Mouse (Mus musculus) urinary bladder, adult 18-20 months (tissue): ENCODE data around the gene Smlr1.

ENCODE experiments used
- DNase-seq, 2 experiments: peaks; one replicate each; pipeline ENCODE4 v3.0.0; 2022; ENCODE audit warnings: low spot score in 2 of 2, mixed read lengths in 2 of 2

Gene Smlr1

GRCm38 (mm10) chr10:25535891-25536331, at the start of gene Smlr1:
Smlr1 (minus strand) TSS chr10:25536267.
- DNase-seq, result no peak

- no peak for DNase-seq
Observed at GRCm38 (mm10) chr10:25584899-25585298, 48.8 kb upstream of the Smlr1 start.

DNA sequence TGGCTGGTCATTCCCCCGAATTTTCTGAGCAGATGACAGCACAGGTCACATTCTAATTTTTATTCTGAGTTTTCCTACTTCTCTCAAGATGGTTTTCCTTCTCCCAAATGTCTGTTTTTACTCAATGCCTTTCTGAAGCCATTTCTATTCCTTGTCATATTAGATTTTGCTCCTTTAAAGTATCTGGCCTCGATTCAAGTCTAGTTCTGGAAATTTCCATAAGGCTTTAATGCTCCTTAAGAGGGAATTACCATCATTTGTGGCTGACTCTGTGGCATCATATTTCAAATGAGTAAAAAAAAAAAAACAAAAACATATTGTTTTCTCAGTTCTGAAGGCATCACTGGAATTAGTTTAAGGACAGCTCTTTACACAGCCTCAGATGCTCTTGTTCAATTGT, 44.0 kb upstream of the Smlr1 start:
- DNase-seq, result no peak

DNA sequence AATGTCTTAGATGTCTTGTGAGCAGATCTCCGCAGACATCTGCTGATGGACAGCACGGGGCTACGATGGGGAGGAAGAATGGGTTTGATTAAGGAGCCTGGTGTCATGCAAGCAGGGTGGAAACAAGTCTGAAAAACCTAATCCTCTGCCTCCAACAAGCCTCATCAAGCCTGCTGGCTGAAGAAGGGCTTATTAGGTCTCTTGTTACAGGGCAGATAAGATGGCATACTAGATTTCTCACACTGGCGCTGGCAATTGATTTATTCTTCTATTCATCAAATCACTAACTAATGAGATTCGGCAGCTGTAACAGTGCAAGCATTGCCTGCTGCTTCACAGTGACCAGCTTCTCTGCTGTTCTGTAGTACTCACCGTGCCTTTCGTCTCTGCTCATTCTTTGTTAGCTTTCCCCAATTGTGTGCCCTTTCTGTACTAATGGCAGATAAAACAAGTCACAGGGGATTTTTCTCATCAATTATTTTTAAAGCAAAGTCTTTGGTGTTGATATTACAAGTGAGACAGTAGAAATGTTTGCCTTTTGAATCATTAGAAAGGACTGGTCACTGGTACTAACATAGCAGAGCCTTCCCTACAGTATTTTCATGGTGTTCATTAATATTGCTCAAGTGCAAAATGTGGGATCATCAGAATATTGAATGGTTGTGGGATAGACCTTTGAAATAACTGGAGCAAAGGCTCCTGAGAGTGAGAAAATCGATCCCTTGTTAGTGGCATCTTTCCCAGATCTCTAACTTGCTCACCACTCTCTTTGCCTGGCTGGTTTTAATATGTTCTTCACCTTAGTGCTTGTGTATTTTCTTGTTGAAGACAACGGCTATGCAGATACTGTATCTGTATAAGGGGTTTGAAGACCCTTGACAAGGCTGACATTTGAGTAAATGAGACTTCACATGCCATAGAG, 35.5 kb upstream of the Smlr1 start:
- DNase-seq, result no peak

- no peak for DNase-seq
Observed at GRCm38 (mm10) chr10:25552936-25553335, 16.9 kb upstream of the Smlr1 start.

DNA sequence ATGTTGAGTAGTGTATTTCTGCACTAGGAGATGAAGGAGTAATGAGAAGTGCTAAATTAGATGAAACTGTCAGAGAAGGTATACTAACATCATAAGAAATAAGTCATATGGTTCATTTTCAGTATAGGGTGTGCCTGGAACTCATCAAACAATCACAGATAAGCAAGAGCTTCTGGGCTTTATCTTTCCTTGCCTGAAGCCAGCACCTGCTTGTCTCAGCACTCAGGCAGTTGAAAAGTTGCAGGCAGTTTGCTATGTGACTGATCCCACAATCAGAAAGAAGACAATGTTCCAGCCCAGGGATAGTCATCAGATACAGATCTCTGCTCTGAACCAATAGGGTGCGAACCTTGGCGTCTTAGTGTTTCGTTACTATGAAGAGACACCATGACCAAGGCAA, 5.0 kb upstream of the Smlr1 start:
- DNase-seq, result no peak

DNA sequence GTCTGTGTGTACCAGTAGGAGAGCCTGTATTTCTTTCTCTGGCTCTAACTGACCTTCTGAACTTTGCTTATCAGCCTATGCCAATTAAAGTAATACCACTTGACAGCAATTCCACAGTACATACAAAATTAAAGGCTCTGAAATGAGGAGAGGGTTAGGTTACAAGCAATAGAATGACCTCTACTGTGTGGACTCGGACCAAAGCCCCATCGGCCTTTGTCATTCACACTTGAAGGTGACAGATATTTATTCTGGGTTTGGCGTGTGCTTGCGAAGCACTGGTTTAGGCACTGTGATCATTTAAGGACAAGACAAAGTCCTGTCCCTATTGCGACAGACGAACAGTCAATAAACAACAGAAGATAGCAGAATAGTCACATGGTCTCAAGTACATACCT, 3.7 kb upstream of the Smlr1 start:
- DNase-seq, result no peak

GRCm38 (mm10) chr10:25539146-25539770, 3.2 kb upstream of the Smlr1 start:
- no peak for DNase-seq

DNA sequence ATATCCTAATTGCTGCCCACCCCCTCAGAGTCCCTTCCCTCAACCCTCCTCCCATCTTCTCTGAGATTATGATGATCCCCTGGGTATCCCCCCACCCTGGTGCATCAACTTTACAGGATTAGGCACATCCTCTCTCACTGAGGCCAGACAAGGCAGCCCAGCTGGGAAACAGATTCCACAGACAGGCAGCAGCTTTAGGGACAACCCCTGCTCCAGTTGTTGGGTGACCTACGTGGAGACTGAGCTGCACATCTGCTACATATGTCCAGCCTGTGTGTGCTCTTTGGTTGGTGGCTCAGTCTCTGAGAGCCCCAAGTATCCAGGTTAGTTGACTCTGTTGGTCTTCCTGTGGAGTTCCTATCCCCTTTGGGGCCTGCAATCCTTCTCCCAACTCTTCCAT, 2.7 kb upstream of the Smlr1 start:
- DNase-seq, result no peak

DNA sequence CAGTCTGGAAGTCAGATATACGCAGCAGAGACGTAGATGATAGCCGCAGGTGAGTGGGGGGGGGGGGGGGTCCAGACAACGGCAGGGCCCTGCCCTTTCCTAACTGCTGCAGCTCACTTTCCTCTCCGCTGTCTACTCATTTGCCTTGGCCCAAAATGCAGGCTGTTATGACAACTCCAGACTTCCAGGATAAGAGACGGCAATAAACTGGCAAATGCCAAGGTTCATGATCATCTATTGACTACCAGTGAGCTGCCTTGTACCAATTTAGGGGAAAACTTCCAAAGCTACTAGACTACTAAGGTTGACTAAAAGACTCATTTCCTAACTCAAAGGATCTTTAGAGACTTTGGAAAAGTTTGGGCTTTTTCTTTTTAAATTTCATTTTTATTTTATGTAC, 554 bp upstream of the Smlr1 start:
- DNase-seq, result no peak

DNA sequence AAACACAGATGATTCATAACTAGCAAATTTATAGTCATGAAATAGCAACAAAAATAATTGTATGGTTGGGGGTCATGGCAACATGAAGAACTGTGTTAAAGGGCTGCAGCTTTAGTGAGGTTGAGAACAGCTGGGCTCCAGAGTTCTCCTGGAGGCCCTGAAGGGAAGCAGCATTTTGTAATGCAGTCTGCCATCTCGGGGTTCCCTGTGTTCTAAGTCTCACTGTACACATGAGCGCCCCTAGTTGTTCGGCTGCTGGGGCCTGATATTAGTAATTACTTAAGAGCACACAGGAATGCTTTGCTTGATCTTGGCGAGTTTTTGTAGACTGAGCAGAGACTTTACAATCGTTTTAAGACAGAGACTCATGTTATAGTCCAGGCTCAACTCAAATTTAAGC, 1.6 kb downstream of the Smlr1 start:
- DNase-seq, result no peak

GRCm38 (mm10) chr10:25533513-25534246, 2.4 kb downstream of the Smlr1 start:
- DNase-seq, result no peak

DNA sequence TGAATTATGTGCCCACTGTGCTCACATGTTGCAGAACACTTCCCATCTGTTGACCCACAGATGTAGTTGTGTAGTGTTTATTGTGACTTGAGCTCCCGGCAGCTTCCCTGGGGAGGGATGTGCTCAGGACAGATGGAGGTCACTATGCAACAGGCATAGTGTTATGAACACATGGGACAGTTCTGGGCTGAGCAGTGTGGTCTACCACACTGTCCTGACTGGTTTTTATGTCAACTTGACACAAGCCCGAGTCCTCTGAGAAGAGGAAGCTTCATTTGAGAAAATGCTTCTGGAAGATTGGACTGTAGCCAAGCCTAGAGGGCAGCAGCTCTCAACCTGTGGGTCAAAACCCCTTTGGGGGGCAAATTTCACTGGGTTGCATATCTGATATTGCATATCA, 3.0 kb downstream of the Smlr1 start:
- DNase-seq, result no peak

GRCm38 (mm10) chr10:25531335-25531734, 4.7 kb downstream of the Smlr1 start:
- DNase-seq, result no peak

- DNase-seq, result no peak
Observed at GRCm38 (mm10) chr10:25527126-25527525, 8.9 kb downstream of the Smlr1 start.

- no peak for DNase-seq
Observed at GRCm38 (mm10) chr10:25526622-25527021, 9.4 kb downstream of the Smlr1 start.

DNA sequence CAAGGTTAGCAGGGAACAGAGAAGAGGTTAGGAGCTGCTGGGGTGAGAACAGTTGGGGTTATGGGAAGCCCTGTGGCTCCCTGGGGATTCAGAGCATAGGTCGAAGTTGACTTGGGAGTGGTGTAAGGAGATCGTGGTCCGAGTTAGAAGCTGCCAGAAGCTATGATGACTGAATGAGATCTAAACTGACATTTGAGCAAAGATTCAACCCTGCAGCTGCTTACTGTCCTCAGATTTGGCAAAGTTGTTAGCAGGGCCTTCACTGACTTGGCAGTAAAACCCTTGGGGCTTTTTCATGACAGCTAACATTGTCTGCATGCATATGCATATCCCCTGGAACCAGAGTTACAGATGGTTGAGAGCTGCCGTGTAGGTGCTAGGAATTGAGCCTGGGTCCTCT, 9.9 kb downstream of the Smlr1 start:
- no peak for DNase-seq

- no peak for DNase-seq
Observed at GRCm38 (mm10) chr10:25523727-25524126, 12.3 kb downstream of the Smlr1 start.

DNA sequence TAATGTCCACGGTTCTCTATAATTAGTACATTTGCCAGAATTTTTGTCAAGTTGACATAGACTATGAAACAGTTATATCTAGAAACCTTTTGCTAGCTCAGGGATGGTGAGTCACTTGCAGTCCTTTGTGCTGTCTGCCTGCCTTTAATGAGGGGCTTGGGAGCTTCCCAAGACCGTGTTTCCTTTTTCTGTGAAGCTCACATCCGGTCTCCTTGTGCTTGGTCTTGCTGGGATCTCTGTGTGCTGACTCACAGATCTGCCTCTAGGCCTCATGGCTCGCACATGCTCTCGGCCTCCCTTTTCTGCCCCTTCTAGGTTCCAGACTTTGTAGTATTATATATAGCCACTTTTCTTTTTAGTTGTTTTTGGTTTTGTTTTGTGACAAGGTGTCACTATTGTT, 15.6 kb downstream of the Smlr1 start:
- DNase-seq, result no peak

DNA sequence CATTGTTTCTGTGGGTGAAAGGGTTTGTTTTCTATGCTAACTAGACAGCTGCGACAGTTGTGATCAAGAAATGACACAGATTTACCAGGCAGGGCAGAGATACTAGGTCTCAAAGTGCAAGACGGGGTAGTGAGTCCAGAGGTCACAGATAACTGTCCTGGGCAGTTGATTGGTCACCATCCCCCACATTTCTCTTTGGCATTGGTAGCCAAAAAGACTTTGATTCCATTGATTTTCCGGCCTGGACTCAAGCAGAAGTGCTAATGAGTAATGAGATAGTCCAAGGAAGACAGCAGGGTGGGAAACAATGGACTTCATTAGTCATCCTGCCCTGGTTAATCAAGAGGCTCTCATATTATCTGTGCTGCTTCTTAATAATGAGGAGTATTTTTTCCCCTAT, 16.1 kb downstream of the Smlr1 start:
- no peak for DNase-seq

GRCm38 (mm10) chr10:25513821-25514220, 22.2 kb downstream of the Smlr1 start:
- no peak for DNase-seq

DNA sequence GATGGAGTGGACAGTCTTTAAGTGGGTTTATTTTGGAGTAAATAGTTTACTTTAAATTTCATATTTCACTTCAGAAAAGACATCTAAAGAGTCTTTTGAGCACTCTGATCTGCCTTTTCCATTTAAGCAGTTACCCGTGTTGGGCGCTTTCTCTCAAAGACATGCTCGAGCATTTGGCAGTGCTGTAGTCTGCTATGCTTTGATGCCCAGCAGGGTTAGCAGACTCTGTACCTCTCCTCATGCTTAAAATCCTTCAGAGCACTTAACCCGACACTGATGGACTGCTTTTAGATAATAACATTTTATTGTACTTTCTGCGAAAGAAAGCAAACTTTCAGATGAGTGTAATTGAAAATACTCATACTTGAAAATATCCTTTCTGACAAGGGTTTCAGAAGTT, 32.8 kb downstream of the Smlr1 start:
- DNase-seq, result no peak
